Mouse (Mus musculus): ENCODE data around the gene Kiz.

- TF ChIP-seq ZNF384 (IDR thresholded peaks at IDR 0.05; ENCODE audit: low read depth, low read length) (no peak), HCFC1 (IDR thresholded peaks at IDR 0.05; ENCODE audit: borderline replicate concordance, insufficient read depth, low read length) (no peak)
These were observed 60.4 kb downstream of the Kiz start for GRCm38 (mm10) chr2:146916085-146916484.

All from ES-E14 (cell line).